Mouse (Mus musculus): ENCODE data around the gene Fblim1.

Fblim1 gene

GRCm38 (mm10) chr4:141540844-141541243, 65.1 kb downstream of the Fblim1 start:
- in situ Hi-C loops (cut with MseI, MboI), result no loop called here

GRCm38 (mm10) chr4:141539213-141539767, 66.6 kb downstream of the Fblim1 start:
- in situ Hi-C loops (cut with MseI, MboI), result no loop called here

DNA sequence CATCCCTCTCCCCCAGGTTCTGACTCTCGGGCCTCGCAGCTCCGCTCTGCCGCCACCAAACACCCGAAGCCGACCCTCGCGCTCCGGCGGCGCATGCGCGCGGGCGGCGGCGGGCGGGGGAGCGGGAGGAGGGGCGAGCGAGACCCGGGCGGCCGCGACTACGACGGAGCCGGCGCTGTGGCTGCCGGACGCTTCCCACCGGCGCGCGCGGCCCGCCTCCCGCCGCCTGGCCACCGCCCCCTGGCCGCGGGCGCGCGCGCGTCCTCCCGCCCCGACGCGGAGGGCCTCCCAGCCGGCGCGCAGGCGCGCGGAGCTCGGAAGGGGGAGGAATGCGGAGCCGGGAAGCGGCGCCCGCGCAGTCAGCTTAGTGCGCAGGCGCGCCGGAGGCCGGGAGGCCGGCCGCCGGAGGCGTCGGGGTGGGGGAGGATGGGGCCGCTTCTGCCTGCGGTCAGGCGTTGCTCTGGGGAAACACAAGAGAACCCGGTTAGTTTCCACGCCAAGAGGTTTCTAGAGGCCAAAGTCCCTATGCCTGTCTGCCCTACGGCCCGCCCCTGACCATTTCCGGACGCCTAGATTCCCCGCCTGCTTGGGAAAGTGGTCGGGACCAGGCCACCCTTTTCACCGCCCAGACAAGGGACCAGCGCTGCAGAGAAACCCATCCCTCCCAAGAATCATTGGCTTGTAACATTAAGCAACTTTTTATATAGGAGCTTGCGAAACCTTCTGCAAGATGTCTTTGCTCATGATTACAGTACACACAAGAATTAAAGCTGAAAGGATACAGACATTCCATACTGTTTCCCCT, 67.3 kb downstream of the Fblim1 start, which contains the start of gene Spen:
Spen (minus strand) TSS at position 190 of the 805 bp plus-strand sequence.
- in situ Hi-C loops (cut with MseI, MboI), result no loop called here

DNA sequence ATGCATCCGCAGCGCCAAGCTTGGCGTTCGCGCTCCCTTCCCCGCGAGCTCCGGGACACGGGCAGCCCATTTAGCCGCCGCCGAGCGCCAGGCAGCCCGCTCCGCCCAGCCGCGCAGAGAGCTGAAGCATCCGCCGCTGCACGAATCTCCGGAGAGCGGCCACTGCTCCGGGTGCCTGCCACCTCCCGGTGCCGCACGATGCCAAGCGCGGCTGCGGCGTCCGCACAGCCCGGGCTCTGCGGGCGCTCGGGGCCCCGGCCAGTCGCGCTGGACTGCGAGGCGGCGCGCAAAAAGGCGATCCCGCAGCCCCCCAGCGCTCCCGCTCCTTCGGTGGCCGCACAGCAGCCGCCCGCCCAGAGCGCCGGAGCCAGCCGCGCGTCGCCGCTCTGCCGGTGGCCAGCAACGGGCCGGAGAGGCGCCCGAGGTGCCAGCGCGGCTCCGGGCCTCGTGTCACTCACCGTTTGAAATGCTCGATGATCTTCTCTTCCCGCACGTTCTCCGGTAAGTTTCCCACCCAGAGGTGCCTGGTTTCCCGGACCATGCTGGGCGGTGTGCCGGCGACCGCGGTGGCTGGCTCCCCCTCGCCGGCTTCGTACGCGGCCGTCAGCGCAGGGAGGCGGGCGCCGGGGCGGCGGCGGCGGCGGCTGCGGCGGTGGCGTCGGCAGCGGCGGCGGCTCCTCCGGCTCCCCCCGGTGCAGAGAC, 68.0 kb downstream of the Fblim1 start:
- in situ Hi-C loops (cut with MseI, MboI), result no loop called here

DNA sequence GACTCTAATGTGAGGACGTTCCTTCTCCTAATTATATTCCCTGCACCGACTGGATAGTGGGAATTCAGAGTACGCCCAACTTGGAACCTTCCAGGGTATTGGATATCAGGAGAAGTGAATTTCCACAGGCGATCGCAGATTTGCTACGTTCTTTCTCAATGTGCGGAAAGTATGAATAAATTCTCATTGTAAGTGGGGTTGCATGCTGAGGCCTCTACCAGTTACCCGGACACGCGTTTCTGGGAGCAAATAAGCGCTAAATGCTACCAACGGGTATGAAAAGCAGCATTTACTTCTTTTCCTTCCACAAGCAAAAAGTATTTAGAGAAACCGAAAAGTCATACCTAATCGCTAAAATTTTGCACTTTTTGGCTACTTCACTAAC, 68.7 kb downstream of the Fblim1 start:
- in situ Hi-C loops (cut with MseI, MboI), result no loop called here

DNA sequence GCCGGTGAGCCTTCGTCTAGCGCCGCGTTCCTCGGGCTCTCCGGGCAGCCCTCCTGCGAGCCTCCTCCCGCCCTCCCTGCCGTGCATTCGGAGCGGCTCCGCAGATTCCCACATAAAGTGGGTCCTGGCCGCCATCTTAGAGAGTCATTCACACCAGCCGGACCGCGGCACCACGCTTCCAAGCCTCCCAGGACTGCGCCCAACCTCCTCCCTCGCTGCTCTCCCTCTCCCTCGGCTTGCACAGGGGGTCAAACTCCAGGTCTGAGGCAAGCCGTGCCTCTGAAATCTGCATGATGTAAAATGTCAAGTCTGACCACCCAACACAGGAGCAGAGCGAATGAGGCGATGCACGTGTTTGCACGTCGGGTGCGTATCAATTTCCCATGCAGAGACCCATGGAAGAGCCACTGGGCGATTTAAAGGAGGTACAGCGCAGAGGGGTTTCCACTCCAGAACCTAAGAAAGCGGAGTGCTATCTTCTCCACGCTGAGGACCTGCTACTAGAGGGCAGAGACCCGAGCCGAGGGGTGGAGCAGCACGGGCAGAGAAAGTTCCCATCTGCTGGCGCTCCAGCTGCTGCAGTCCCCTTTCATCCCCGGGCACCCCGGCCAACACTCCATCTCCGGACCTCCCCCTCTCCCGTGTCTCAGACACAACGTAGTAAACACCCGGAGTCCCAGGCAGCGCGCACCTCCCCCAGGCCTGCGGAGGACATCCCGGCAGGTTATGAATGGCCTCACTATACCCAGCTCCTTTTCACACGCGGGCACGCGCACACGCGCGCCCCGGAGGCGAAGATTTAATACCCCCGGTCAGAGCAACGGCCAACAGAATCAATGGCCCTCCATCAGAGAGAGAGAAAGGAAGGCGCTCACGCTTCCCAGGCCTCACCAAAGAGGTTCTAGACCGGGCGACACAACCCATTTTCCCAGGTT, 69.3 kb downstream of the Fblim1 start:
- in situ Hi-C loops (cut with MseI, MboI), result no loop called here

DNA sequence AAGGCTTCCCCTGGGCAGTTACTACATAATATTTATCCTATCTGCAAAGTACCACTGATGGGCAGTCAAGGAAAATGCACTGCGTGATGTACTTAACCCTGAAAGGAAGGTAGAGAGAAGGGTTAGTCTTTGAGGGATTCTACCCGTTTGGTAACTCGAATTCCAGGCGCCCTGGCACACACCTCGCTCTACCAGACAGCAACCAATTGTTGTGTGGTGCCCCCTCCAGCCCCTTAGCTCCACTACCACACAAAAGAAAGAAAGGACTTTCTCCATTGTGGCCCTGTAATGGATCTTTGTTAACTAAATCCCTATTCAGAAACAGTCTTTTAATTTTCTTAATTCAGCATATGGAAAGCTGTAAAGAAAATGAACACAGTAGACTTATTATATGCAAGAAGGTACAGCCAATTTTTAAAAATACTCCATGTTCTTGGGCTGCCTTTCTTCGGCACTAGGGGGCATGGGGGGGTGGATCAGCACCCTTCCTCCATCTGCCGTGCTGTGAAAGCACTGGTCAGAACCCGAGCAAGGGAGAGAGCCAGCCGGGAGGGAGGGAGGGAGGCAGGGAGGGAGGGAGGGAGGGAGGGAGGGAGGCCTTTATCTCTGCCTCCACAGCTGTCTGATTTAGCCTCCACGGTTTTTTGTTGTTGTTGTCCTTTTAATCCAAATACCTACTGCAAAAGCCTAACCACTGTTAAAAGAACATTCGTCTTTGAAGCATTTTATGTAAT, 70.8 kb downstream of the Fblim1 start:
- in situ Hi-C loops (cut with MseI, MboI), result no loop called here

GRCm38 (mm10) chr4:141530979-141531378, 74.9 kb downstream of the Fblim1 start:
- in situ Hi-C loops (cut with MseI, MboI), result no loop called here

DNA sequence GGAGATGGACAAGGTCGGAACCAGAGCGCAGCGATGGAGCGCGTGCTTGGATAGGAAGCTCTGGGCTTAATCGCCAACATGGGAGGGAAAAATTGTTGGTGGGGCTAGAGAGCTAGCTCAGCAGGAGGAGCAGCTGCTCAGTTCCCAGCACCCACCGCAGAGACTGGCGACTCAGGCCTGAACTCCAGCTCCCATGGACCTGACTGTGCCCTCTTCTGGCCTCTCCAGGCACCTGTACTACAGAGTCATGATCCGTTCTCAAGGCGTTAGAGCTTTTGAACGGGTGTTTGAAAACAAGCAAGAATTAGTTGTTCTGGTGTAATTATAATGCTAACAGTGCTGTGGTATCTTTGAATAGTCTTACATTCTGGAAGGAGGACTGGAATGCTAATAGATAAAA, 77.0 kb downstream of the Fblim1 start:
- in situ Hi-C loops (cut with MseI, MboI), result no loop called here

DNA sequence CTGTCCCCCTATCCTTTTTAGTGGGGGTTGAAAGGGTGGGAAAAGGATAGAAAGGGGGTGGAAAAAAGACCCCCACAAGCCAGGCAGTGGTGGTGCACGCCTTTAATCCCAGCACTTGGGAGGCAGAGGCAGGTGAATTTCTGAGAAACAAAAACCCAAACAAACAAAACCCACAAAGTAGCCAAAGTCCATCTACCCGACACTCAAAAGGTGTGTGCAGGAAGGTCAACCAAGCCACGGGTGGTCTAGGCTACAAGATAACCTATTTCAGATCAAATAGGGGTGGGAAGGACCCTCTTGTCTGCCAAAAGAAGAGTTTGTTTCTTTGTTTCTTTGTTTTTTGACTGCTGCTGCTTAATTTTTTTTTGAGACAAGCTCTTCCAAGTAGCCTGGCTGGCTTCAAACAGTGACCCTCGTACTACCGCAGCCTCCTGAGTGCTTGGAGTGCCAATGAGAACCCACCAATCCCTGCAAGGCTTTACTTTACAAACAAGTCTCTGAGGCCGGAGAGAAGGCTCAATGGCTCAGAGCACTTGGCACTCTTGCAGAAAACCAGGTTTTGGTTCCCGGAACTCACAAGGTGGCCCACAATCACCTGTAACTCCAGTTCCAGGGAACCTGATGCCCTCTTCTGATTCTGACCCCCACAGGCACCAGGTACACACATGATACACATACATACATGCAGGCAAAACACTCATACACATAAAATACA, 78.8 kb downstream of the Fblim1 start:
- in situ Hi-C loops (cut with MseI, MboI), result no loop called here
